Mouse (Mus musculus): ENCODE results near the gene F10. TPM values are rescaled to one million over a fixed set of nuclear protein-coding genes. Genes with fewer than 3 reads are reported as not detected.
"Not testable (repeated sequence)": the region's sequence is repeated elsewhere in the genome, so short reads cannot be mapped to it uniquely, and the experiment has no call there.

F10 gene
- polyA plus RNA-seq, 1 experiment from 2014 or later = 1.1 TPM

- WGBS = 67% methylated on average over 4 of the region's 4 CpGs
- DNase-seq = no peak
- Histone ChIP-seq H3K36me3 (ENCODE audit: insufficient read depth) (no peaks in the 10 kb centered on the region), H3K4me2 (no peak overlapping the region), H3K4me1 (ENCODE audit: insufficient read depth) (no peaks in the 10 kb centered on the region), H3K27ac (ENCODE audit: low read depth) (no peak overlapping the region), H3K9ac (no peak overlapping the region), H3K9me3 (ENCODE audit: low read depth, low read length) (no peaks in the 10 kb centered on the region), H3K4me3 (ENCODE audit: low read depth, low read length) (no peak overlapping the region), H3K27me3 (ENCODE audit: insufficient read depth, low read length) (no peaks in the 10 kb centered on the region)
- no peak for ATAC-seq (ENCODE audit: insufficient read depth)
- TF ChIP-seq CTCF (IDR thresholded peaks at IDR 0.05; ENCODE audit: low read depth) = no peak
Observed at GRCm38 (mm10) chr8:13057351-13057750, 20.2 kb downstream of the F10 start.

DNA sequence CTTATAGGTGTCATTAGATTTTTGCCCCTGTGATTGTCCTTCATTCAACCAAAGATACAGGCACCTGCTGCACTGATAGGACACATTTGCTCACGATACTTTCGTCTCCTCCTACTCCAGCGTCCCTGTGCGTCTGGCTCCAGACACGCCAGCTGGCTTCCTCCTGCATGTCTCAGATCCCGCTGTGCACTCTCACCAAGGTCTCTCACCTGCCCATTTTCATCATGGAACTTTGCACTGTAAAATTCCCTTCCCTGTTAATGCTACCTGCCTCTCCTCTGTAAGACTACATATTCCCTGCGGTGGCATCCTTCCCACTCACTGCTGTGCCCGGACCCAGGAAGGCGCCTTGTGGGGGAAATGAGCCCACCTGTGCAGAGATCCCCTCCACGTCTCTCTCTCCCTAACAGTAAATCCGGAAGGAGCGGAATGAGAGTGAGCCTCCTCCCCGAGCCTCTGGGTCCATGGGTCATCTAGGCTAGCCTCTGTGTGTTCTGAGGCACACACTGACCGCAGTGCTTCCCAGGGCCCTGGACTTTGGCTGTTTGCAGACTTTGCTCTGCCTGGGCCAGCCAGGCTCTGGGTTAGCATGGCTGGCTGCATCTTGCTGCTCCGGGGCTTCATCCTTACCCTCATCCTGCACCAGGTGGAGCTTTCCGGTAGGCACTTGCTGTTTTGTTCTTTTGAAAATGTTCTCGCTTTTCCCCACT, 23.5 kb downstream of the F10 start, which contains the start of gene Proz:
Gene Proz (plus strand): TSS at position 474 of the 710 bp plus-strand sequence.
- Histone ChIP-seq H3K27ac (ENCODE audit: low read depth) (no peak within 1 kb of the TSS), H3K36me3 (ENCODE audit: insufficient read depth) (no peaks in the 10 kb centered on the region), H3K9me3 (ENCODE audit: low read depth, low read length) (no peaks in the 10 kb centered on the region), H3K4me2 (no peak within 1 kb of the TSS), H3K4me3 (ENCODE audit: low read depth, low read length) (no peak within 1 kb of the TSS), H3K9ac (no peak within 1 kb of the TSS), H3K27me3 (ENCODE audit: insufficient read depth, low read length) (no peaks in the 10 kb centered on the region), H3K4me1 (ENCODE audit: insufficient read depth) (no peaks in the 10 kb centered on the region)
- no peak for ATAC-seq (ENCODE audit: insufficient read depth)
- no peak for TF ChIP-seq CTCF (IDR thresholded peaks at IDR 0.05; ENCODE audit: low read depth)
- no peak for DNase-seq
- WGBS = 67% methylated on average over 17 of the region's 17 CpGs

GRCm38 (mm10) chr8:13063112-13063511, 26.0 kb downstream of the F10 start:
- Histone ChIP-seq H3K4me3 (ENCODE audit: low read depth, low read length) (no peak overlapping the region), H3K36me3 (ENCODE audit: insufficient read depth) (no peaks in the 10 kb centered on the region), H3K9me3 (ENCODE audit: low read depth, low read length) (no peaks in the 10 kb centered on the region), H3K4me1 (ENCODE audit: insufficient read depth) (no peaks in the 10 kb centered on the region), H3K9ac (no peak overlapping the region), H3K27me3 (ENCODE audit: insufficient read depth, low read length) (no peaks in the 10 kb centered on the region), H3K4me2 (no peak overlapping the region), H3K27ac (ENCODE audit: low read depth) (no peak overlapping the region)
- TF ChIP-seq CTCF (IDR thresholded peaks at IDR 0.05; ENCODE audit: low read depth) = no peak
- DNase-seq (peak; percentile 21), ATAC-seq (ENCODE audit: insufficient read depth) (no peak)
- WGBS = 45% methylated on average over 16 of the region's 16 CpGs

GRCm38 (mm10) chr8:13073255-13073654, 36.1 kb downstream of the F10 start:
- Histone ChIP-seq H3K27me3 (ENCODE audit: insufficient read depth, low read length) (no peaks in the 10 kb centered on the region), H3K9ac (no peak overlapping the region), H3K4me2 (no peak overlapping the region), H3K4me3 (ENCODE audit: low read depth, low read length) (no peak overlapping the region), H3K27ac (ENCODE audit: low read depth) (no peak overlapping the region), H3K9me3 (ENCODE audit: low read depth, low read length) (no peaks in the 10 kb centered on the region), H3K36me3 (ENCODE audit: insufficient read depth) (peaks cover 50% of the 10 kb centered on the region), H3K4me1 (ENCODE audit: insufficient read depth) (no peaks in the 10 kb centered on the region)
- no peak for ATAC-seq (ENCODE audit: insufficient read depth)
- DNase-seq = no peak
- 62% methylated on average over 11 of the region's 11 CpGs for WGBS
- no peak for TF ChIP-seq CTCF (IDR thresholded peaks at IDR 0.05; ENCODE audit: low read depth)

GRCm38 (mm10) chr8:13075044-13075443, 37.9 kb downstream of the F10 start:
- 89% methylated on average over 8 of the region's 8 CpGs for WGBS
- Histone ChIP-seq H3K4me3 (ENCODE audit: low read depth, low read length) (no peak overlapping the region), H3K27me3 (ENCODE audit: insufficient read depth, low read length) (no peaks in the 10 kb centered on the region), H3K9me3 (ENCODE audit: low read depth, low read length) (no peaks in the 10 kb centered on the region), H3K4me2 (no peak overlapping the region), H3K27ac (ENCODE audit: low read depth) (no peak overlapping the region), H3K9ac (no peak overlapping the region), H3K4me1 (ENCODE audit: insufficient read depth) (no peaks in the 10 kb centered on the region), H3K36me3 (ENCODE audit: insufficient read depth) (peaks cover 68% of the 10 kb centered on the region)
- DNase-seq (no peak), ATAC-seq (ENCODE audit: insufficient read depth) (no peak)
- TF ChIP-seq CTCF (IDR thresholded peaks at IDR 0.05; ENCODE audit: low read depth) = no peak

DNA sequence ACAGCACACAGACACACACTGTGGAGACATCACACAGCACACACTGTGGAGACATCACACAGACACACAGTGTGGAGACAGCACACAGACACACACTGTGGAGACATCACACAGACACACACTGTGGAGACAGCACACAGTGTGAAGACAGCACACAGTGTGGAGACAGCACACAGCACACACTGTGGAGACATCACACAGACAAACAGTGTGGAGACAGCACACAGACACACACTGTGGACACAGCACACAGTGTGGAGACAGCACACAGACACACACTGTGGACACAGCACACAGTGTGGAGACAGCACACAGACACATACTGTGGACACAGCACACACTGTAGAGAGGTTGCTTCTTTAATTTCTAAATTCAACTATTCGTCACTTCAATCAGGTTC, 38.5 kb downstream of the F10 start:
- WGBS = 83% methylated on average over 1 of the region's 1 CpGs
- H3K4me3 ChIP-seq (ENCODE audit: low read depth, low read length); H3K4me2 ChIP-seq; H3K9me3 ChIP-seq (ENCODE audit: low read depth, low read length); H3K27ac ChIP-seq (ENCODE audit: low read depth); H3K4me1 ChIP-seq (ENCODE audit: insufficient read depth); ATAC-seq (ENCODE audit: insufficient read depth); H3K27me3 ChIP-seq (ENCODE audit: insufficient read depth, low read length); DNase-seq; H3K9ac ChIP-seq: not testable (repeated sequence)
- H3K36me3 ChIP-seq (ENCODE audit: insufficient read depth) = peaks cover 73% of the 10 kb centered on the region

- Histone ChIP-seq H3K27ac (ENCODE audit: low read depth) (no peak overlapping the region), H3K9me3 (ENCODE audit: low read depth, low read length) (no peaks in the 10 kb centered on the region), H3K27me3 (ENCODE audit: insufficient read depth, low read length) (no peaks in the 10 kb centered on the region), H3K4me3 (ENCODE audit: low read depth, low read length) (no peak overlapping the region), H3K36me3 (ENCODE audit: insufficient read depth) (peaks cover 90% of the 10 kb centered on the region), H3K4me2 (no peak overlapping the region), H3K4me1 (ENCODE audit: insufficient read depth) (no peaks in the 10 kb centered on the region), H3K9ac (no peak overlapping the region)
- no peak for DNase-seq
- WGBS = 86% methylated on average over 7 of the region's 7 CpGs
- ATAC-seq (ENCODE audit: insufficient read depth) = no peak
- no peak for TF ChIP-seq CTCF (IDR thresholded peaks at IDR 0.05; ENCODE audit: low read depth)
Observed at GRCm38 (mm10) chr8:13077542-13077941, 40.4 kb downstream of the F10 start.
